Mouse (Mus musculus): ENCODE results near the gene Tmem104.
A peak's percentile ranks its signal among the peaks of the same experiment; 100 is the strongest.

GRCm38 (mm10) chr11:115187224-115187639 is at the start of gene Tmem104:
- TF ChIP-seq POLR2A (IDR thresholded peaks at IDR 0.05; ENCODE audit: borderline replicate concordance, extremely low read depth, low read depth, low read length) (peak; percentile 77), CTCF (IDR thresholded peaks at IDR 0.05; ENCODE audit: insufficient read depth, low read length) (no peak)
